Mouse (Mus musculus) CD4-positive, CD25-positive, alpha-beta regulatory T cell, adult 4 months (primary cell): ENCODE measurements around the gene Il34. TPM values are rescaled to one million over a fixed set of nuclear protein-coding genes. Genes with fewer than 3 reads are reported as not detected.

ENCODE experiments used
- ATAC-seq: one replicate; pipeline ENCODE4 v1.8.0; 2017
- polyA plus RNA-seq, 2 experiments: library from polyadenylated mRNA; unstranded; fragments of 100-300 nt; shearing (Covaris generic); gene quantifications; one replicate each; pipeline ENCODE4 v1.2.1; 2017

The Il34 gene
- polyA plus RNA-seq, 2 experiments from 2014 or later = not detected

- no peak for ATAC-seq
These were observed 100.1 kb downstream of the Il34 start for GRCm38 (mm10) chr8:110705391-110706287.

GRCm38 (mm10) chr8:110704103-110704502, 101.6 kb downstream of the Il34 start:
- ATAC-seq = no peak

- peak; percentile 92 for ATAC-seq
These were observed 102.2 kb downstream of the Il34 start for GRCm38 (mm10) chr8:110703460-110704061.

GRCm38 (mm10) chr8:110702636-110703459, 102.9 kb downstream of the Il34 start:
- no peak for ATAC-seq

GRCm38 (mm10) chr8:110700561-110700960, 105.2 kb downstream of the Il34 start:
- no peak for ATAC-seq

- no peak for ATAC-seq
These were observed 106.2 kb downstream of the Il34 start for GRCm38 (mm10) chr8:110699501-110699900.

GRCm38 (mm10) chr8:110698098-110698497, 107.6 kb downstream of the Il34 start:
- no peak for ATAC-seq

GRCm38 (mm10) chr8:110697571-110697970, 108.2 kb downstream of the Il34 start:
- no peak for ATAC-seq

GRCm38 (mm10) chr8:110696051-110696450, 109.7 kb downstream of the Il34 start:
- ATAC-seq = no peak

GRCm38 (mm10) chr8:110695431-110695830, 110.3 kb downstream of the Il34 start:
- no peak for ATAC-seq

- ATAC-seq = no peak
These were observed 110.9 kb downstream of the Il34 start for GRCm38 (mm10) chr8:110694826-110695225.

GRCm38 (mm10) chr8:110694226-110694625, 111.5 kb downstream of the Il34 start:
- no peak for ATAC-seq

Other genes starting within 250 kb of the Il34 start
- 1 to 10 TPM; 4.1 to 7.0 TPM for gene Vac14, start 187.3 kb downstream of the Il34 start, polyA plus RNA-seq
- gene Mtss1l, start 84.4 kb downstream of the Il34 start, polyA plus RNA-seq = not detected
- 10 to 100 TPM; 57.7 to 94.5 TPM for gene Cog4, start 40.7 kb upstream of the Il34 start, polyA plus RNA-seq
- gene Sf3b3, start 40.9 kb upstream of the Il34 start, polyA plus RNA-seq = 100 to 1,000 TPM in 1 of 2 experiments, 10 to 100 TPM in 1; 98.5 to 141 TPM
- gene Fuk, start 96.6 kb upstream of the Il34 start, polyA plus RNA-seq = 1 to 10 TPM; 1.3 to 2.4 TPM
- 10 to 100 TPM in 1 of 2 experiments, 1 to 10 TPM in 1; 7.5 to 12.4 TPM for gene St3gal2, start 114.0 kb upstream of the Il34 start, polyA plus RNA-seq
- 10 to 100 TPM; 13.8 to 13.9 TPM for gene Ddx19a, start 191.9 kb upstream of the Il34 start, polyA plus RNA-seq
- 10 to 100 TPM in 1 of 2 experiments, 1 to 10 TPM in 1; 5.5 to 12.0 TPM for gene Ddx19b, start 225.8 kb upstream of the Il34 start, polyA plus RNA-seq
- gene Aars, start 227.2 kb upstream of the Il34 start, polyA plus RNA-seq = 10 to 100 TPM; 18.6 to 38.6 TPM